Mouse (Mus musculus): ENCODE data around the gene Srebf1. TPM values are rescaled to one million over a fixed set of nuclear protein-coding genes. Genes with fewer than 3 reads are reported as not detected.

Gene Srebf1
- polyA plus RNA-seq, 1 experiment from 2014 or later: 54.1 TPM

DNA sequence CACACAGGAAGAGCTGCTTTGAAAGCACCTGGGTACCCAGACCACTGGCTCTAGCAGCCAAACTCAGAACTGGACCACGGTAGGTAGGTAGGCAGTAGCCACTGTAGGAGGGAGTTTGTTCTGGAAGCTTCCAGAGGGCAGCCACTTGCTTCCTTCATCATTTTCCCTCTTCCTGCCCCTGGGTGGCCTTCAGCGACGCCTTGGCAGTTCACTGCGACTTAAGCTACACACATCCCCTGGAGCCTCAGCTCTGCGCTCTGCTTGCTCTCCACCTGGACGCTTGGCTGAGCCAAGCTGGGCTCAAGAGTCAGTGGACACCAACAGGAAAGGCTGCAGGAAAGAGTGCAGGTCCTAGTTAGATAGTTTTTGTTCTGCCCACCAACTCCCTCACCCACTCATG, 44.4 kb downstream of the Srebf1 start:
- ATAC-seq (ENCODE audit: insufficient number of reproducible peaks, insufficient read depth, low FRiP score, low TSS enrichment, low read depth): no peak
- Histone ChIP-seq H3K4me2 (peak overlapping the region; percentile 100), H3K27ac (peak overlapping the region; percentile 90), H3K36me3 (peaks cover 21% of the 10 kb centered on the region; the same call in 1 of the 2 replicates), H3K9me3 (no peaks in the 10 kb centered on the region), H3K27me3 (no peaks in the 10 kb centered on the region), H3K4me1 (replicated peaks) (peaks cover 93% of the 10 kb centered on the region), H3K9ac (replicated peaks) (no peak overlapping the region), H3K4me3 (replicated peaks) (0 out of 2 replicates have a peak overlapping the region, but pooled peaks have one; percentile 65)
- WGBS: 38% methylated on average over 6 of the region's 6 CpGs

DNA sequence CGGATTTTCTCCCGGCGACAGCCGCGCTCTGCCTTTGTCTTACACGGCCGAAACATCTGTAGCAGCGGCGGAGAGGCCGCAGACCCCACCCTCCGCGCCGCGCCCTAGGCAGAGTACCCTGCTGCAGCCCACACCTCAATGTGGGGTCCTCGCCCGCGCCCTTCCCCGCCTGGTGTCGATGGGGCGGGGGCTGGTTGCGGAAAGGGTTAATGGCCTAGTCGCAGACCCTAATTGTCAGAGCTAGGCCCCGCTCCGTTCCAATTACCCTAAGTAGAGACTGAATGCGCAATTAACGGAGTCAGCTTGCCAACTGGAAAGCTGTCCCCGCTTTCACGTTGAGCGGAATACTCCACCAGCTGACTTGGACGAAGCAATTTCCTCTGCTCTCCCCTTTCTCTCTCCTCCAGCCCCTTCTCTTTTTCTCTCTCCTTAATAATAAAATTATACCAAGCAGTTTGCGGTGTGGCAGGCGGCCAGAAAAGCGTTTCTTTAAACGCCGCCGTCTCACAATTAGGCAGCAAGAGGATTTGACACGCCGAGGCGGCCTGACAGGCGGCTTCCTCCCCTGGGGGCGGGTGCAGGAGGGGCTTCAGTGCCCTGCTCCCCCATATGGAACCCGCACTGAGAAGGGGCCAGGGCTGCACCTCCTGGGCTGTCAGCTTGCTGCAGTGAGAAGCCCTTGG, 45.3 kb downstream of the Srebf1 start:
- H3K9me3 ChIP-seq: no peaks in the 10 kb centered on the region
- peak overlapping the region; percentile 90 for H3K27ac ChIP-seq
- peak overlapping the region; percentile 65 for H3K4me3 ChIP-seq (replicated peaks)
- H3K4me1 ChIP-seq (replicated peaks): peaks cover 93% of the 10 kb centered on the region
- H3K27me3 ChIP-seq: no peaks in the 10 kb centered on the region
- H3K4me2 ChIP-seq: peak overlapping the region; percentile 100
- peaks cover 21% of the 10 kb centered on the region; the same call in 1 of the 2 replicates for H3K36me3 ChIP-seq
- WGBS: under 1% methylated on average over 42 of the region's 42 CpGs
- ATAC-seq (ENCODE audit: insufficient number of reproducible peaks, insufficient read depth, low FRiP score, low TSS enrichment, low read depth): peak; percentile 45
- H3K9ac ChIP-seq (replicated peaks): peak overlapping the region; percentile 77

DNA sequence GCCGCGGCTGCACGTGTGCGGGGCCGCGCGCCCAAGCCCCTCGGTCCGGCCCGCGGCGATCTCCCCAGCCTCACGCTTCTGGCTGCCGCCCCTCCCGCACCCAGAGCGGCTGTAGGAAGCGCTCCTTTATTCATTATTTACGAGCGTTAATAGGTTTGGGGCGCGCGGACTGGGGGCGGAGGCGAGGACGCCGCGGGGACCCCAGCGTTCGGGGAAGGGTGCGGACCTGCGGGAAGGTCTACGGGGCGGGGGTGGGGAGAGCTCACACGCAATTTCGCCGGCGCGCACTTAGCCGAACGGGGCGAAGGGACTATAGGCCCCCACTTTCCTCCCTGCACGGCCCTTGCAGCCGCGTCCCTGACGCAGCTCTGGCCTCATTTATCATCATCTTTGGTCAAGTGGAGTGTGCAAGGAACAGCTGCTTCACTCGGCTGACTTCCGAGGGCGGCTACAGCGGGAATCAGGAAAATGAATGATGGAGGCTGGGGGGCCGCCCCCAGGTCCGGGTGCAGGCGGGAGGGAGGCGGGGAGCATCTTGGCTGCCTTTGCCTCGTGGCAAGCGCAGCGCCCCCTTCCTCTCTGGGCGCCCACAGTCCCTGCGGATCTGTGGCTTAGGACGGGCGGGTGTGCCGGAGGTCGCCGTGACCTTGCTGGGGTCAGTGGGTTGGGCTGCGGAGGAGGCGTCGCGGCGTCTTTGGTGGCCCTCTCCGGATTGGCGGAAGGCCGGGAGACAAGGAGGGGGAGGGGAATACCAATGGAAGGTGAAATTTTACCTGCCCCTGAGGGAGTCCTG, 46.0 kb downstream of the Srebf1 start:
- ATAC-seq (ENCODE audit: insufficient number of reproducible peaks, insufficient read depth, low FRiP score, low TSS enrichment, low read depth): peak; percentile 37
- Histone ChIP-seq H3K27me3 (no peaks in the 10 kb centered on the region), H3K36me3 (peaks cover 21% of the 10 kb centered on the region; the same call in 1 of the 2 replicates), H3K9ac (replicated peaks) (peak overlapping the region; percentile 77), H3K4me1 (replicated peaks) (peaks cover 92% of the 10 kb centered on the region), H3K9me3 (no peaks in the 10 kb centered on the region), H3K4me2 (peak overlapping the region; percentile 100), H3K4me3 (replicated peaks) (peak overlapping the region; percentile 65), H3K27ac (peak overlapping the region; percentile 90)
- WGBS: 1% methylated on average over 71 of the region's 71 CpGs

DNA sequence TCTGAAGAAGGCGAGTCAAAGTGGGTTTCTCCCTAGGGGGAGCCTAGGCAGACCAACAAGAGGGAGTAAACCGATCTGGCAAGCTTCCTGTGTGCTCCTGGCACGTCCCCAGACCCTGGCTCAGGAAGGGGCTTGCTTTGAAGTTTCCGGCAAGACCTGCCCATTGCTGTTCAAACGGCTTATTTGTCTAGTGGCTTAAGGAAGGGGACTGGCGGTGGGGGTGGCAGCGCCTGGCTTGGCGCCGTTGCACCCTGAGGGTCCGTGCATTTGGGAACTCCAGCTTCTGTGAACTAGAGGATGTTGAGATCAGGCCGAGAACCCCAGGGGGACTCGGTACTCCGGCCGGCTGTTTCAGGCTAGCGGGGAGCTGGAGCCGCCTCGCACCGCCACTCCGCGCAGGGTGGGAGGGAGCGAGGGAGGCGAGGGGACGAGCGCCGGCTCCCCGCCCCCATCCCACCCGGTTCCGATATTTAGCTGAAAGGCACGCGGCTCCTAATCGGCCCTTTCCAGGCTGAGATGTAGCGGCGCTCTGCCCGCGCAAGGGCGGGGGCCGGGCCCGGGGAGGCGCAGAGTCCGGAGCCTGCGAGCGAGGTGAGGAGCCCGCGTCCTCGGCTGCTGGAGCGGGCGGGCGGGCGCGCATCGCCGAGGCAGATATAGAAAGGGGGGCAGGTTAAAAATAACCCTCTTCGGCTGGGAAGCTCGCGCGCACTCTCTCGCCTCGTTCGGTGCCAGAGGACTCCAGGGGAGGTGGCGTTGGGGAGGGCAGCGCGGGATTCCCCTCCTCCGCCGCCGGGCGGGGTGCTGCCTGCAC, 46.8 kb downstream of the Srebf1 start:
- H3K36me3 ChIP-seq: peaks cover 23% of the 10 kb centered on the region; the same call in 1 of the 2 replicates
- under 1% methylated on average over 65 of the region's 66 CpGs for WGBS
- no peaks in the 10 kb centered on the region for H3K9me3 ChIP-seq
- ATAC-seq (ENCODE audit: insufficient number of reproducible peaks, insufficient read depth, low FRiP score, low TSS enrichment, low read depth): peak; percentile 27; the same call in 1 of the 2 replicates
- H3K27me3 ChIP-seq: no peaks in the 10 kb centered on the region
- H3K27ac ChIP-seq: peak overlapping the region; percentile 90
- H3K4me2 ChIP-seq: peak overlapping the region; percentile 100
- peaks cover 89% of the 10 kb centered on the region for H3K4me1 ChIP-seq (replicated peaks)
- H3K4me3 ChIP-seq (replicated peaks): peak overlapping the region; percentile 65
- H3K9ac ChIP-seq (replicated peaks): peak overlapping the region; percentile 77

DNA sequence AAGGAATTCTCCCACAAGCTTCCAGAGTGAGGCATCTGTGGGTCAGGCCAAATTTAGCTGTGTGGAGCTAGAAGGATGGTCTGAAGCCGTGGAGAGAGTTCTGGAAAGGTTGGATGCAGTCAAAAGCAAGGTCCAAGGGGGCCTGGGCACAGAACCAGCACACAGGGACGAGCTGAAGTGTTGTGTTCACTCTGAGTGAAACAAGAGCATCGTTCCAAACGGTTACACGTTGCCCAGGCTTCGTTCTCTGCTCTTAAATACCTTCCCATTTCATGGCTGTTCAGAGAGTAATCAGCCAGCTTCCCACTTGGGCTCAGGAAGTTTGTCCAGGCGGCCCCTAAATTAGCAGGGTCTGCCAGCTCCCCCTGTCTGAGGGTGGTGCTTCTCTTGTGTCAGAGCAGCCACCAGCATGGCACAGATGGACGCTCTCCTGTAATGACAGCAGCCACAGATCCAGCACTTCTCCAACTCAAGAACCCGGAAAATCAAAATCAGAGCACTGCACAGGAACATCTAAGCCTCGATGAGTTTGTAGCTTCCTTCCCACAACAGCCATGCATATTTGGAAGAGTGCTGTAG, 48.7 kb downstream of the Srebf1 start:
- no peak for ATAC-seq (ENCODE audit: insufficient number of reproducible peaks, insufficient read depth, low FRiP score, low TSS enrichment, low read depth)
- no peak overlapping the region for H3K27ac ChIP-seq
- H3K27me3 ChIP-seq: no peaks in the 10 kb centered on the region
- 57% methylated on average over 10 of the region's 10 CpGs for WGBS
- H3K4me1 ChIP-seq (replicated peaks): peaks cover 78% of the 10 kb centered on the region
- 0 out of 2 replicates have a peak overlapping the region, but pooled peaks have one; percentile 100 for H3K4me2 ChIP-seq
- no peaks in the 10 kb centered on the region for H3K9me3 ChIP-seq
- no peak overlapping the region for H3K4me3 ChIP-seq (replicated peaks)
- no peak overlapping the region for H3K9ac ChIP-seq (replicated peaks)
- peaks cover 27% of the 10 kb centered on the region; the same call in 1 of the 2 replicates for H3K36me3 ChIP-seq

DNA sequence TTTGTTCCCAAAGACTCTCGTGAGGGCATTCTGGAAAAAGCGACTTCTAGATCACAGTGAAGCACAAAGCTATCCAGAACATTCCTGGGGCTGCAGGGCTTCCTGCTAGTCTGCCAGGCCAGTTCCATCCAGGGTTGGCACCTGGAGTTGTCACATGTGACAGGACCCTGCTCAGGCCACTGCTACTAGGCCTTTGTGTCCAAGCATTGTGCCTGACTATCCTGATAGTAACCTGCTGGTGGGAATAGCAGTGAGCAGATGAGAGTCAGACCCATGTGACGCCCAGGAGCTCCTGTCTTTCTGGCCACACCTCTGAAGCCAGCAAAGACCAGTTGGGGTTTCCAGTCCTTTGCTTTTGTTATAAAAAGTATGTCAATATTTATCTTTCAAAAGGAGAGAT, 50.3 kb downstream of the Srebf1 start:
- Histone ChIP-seq H3K4me1 (replicated peaks) (peaks cover 78% of the 10 kb centered on the region), H3K36me3 (peaks cover 27% of the 10 kb centered on the region; the same call in 1 of the 2 replicates), H3K9me3 (no peaks in the 10 kb centered on the region), H3K27ac (0 out of 2 replicates have a peak overlapping the region, but pooled peaks have one; percentile 5), H3K4me3 (replicated peaks) (no peak overlapping the region), H3K9ac (replicated peaks) (no peak overlapping the region), H3K4me2 (no peak overlapping the region), H3K27me3 (no peaks in the 10 kb centered on the region)
- ATAC-seq (ENCODE audit: insufficient number of reproducible peaks, insufficient read depth, low FRiP score, low TSS enrichment, low read depth): no peak
- whole genome bisulfite sequencing: 93% methylated on average over 3 of the region's 3 CpGs

DNA sequence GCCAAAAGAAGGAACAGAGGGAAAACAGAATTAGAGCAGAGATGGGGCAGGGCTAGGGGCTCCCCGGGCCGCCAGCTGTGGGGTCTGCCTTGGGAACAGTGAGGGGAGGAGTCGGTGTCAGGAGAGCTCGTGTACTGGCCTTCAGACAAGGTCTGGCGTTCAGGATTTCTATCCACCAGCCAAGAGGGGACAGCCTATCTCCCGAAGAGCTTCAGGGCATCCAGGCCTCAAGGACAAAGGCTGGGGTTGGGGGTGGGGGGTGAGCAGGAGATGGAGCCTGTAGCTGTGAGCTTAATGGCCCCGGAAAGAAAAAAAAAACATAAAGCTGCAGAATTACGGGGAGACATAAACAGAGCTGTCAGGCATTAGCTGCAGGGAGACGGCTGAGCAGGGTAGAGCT, 53.6 kb downstream of the Srebf1 start:
- H3K36me3 ChIP-seq: peaks cover 32% of the 10 kb centered on the region; the same call in 1 of the 2 replicates
- ATAC-seq (ENCODE audit: insufficient number of reproducible peaks, insufficient read depth, low FRiP score, low TSS enrichment, low read depth): no peak
- peaks cover 76% of the 10 kb centered on the region for H3K4me1 ChIP-seq (replicated peaks)
- no peak overlapping the region for H3K4me3 ChIP-seq (replicated peaks)
- 28% methylated on average over 9 of the region's 9 CpGs for WGBS
- H3K4me2 ChIP-seq: no peak overlapping the region
- H3K27ac ChIP-seq: 0 out of 2 replicates have a peak overlapping the region, but pooled peaks have one; percentile 0
- no peaks in the 10 kb centered on the region for H3K9me3 ChIP-seq
- no peaks in the 10 kb centered on the region for H3K27me3 ChIP-seq
- no peak overlapping the region for H3K9ac ChIP-seq (replicated peaks)

DNA sequence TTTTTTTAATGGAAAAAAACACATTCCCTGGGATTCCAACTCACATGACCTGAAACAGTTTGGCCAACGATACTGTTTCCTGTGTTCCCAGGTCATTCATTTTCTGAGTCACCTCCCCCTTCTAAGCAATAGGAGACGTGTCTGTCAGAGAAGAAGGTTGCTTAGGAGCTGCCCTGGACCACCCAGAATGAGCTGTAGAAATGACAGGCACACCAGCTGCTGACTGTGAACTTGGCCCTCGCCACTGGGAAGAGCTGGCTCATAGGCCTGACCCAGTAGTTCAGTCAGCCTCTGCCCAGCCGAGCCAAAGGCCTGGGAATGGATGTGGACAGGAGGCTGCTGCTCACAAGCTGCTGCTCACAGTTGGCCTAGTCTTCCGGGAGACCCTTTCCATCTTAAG, 57.3 kb downstream of the Srebf1 start:
- H3K9me3 ChIP-seq: no peaks in the 10 kb centered on the region
- H3K36me3 ChIP-seq: peaks cover 44% of the 10 kb centered on the region
- H3K9ac ChIP-seq (replicated peaks): no peak overlapping the region
- ATAC-seq (ENCODE audit: insufficient number of reproducible peaks, insufficient read depth, low FRiP score, low TSS enrichment, low read depth): no peak
- 42% methylated on average over 5 of the region's 5 CpGs for WGBS
- peaks cover 76% of the 10 kb centered on the region for H3K4me1 ChIP-seq (replicated peaks)
- H3K4me3 ChIP-seq (replicated peaks): no peak overlapping the region
- no peak overlapping the region for H3K4me2 ChIP-seq
- H3K27me3 ChIP-seq: no peaks in the 10 kb centered on the region
- no peak overlapping the region for H3K27ac ChIP-seq

DNA sequence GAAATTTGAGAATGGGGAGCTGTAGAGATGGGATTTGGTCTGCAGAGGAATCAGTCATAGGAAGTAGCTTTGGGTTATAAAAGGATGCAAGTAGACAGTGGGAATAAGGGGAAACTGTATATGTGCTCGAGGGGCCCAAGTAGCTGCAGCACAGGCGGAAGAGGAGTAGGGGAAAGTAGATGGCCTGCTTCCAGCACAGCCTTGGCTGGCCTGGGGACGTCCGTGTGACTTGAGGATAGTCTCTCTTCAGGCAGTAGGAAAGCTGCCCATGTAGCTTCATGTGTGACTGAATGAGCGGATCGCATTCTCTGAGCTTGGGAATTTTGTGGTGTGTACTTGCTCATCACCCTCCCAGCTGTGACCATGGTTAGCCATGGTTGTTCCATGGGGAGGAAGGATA, 57.9 kb downstream of the Srebf1 start:
- WGBS: 86% methylated on average over 6 of the region's 6 CpGs
- peaks cover 39% of the 10 kb centered on the region for H3K36me3 ChIP-seq
- no peak overlapping the region for H3K4me3 ChIP-seq (replicated peaks)
- H3K4me2 ChIP-seq: no peak overlapping the region
- no peaks in the 10 kb centered on the region for H3K9me3 ChIP-seq
- no peak for ATAC-seq (ENCODE audit: insufficient number of reproducible peaks, insufficient read depth, low FRiP score, low TSS enrichment, low read depth)
- H3K9ac ChIP-seq (replicated peaks): no peak overlapping the region
- no peaks in the 10 kb centered on the region for H3K27me3 ChIP-seq
- H3K27ac ChIP-seq: peak overlapping the region; percentile 23; the same call in 1 of the 2 replicates
- peaks cover 78% of the 10 kb centered on the region for H3K4me1 ChIP-seq (replicated peaks)

DNA sequence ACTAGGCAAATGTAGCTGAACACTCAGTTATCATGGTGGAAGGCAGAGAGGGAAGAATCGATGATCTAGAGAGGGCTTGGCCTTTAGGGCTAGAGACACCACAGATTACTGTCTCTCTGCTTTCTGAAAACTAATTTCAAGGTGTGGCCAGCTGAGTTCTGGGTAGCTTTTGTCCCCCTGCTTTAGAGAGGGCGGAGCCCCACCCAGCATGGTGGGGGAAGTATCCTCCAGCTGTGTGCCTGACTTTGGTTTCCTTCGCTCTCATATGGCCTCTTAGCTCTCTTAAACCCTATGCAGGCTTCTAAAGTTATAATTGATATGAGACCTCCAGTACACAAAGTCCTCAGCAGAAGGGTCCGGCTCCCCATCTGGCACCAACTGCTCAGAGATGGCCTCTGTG, 59.0 kb downstream of the Srebf1 start:
- WGBS: 95% methylated on average over 4 of the region's 4 CpGs
- H3K27me3 ChIP-seq: no peaks in the 10 kb centered on the region
- no peaks in the 10 kb centered on the region for H3K9me3 ChIP-seq
- no peak overlapping the region for H3K9ac ChIP-seq (replicated peaks)
- H3K36me3 ChIP-seq: peaks cover 35% of the 10 kb centered on the region
- peaks cover 69% of the 10 kb centered on the region for H3K4me1 ChIP-seq (replicated peaks)
- H3K4me2 ChIP-seq: no peak overlapping the region
- ATAC-seq (ENCODE audit: insufficient number of reproducible peaks, insufficient read depth, low FRiP score, low TSS enrichment, low read depth): no peak
- no peak overlapping the region for H3K4me3 ChIP-seq (replicated peaks)
- H3K27ac ChIP-seq: no peak overlapping the region; the same call in 1 of the 2 replicates

All from limb, embryonic 12.5 days (tissue).